Mouse (Mus musculus) testis, adult 2 months (tissue): ENCODE measurements at regions not wholly inside any gene's neighbourhood (a gene's known extent, or its start where the extent isn't known, plus 50 kb on each side); places are given as distances from the start of the nearest gene placed in this dataset.

ENCODE experiments used
- CTCF ChIP-seq: fragments of 200-500 bp; IDR thresholded peaks from 2 replicates; pipeline ENCODE4 v1.5.1; 2012; ENCODE audit warnings: low read depth, mild to moderate bottlenecking, inconsistent platforms, low read length, moderate library complexity; ENCODE audit not compliant: control insufficient read depth, insufficient read depth, insufficient replicate concordance
- POLR2A ChIP-seq: fragments of 200-500 bp; IDR thresholded peaks from 2 replicates; pipeline ENCODE4 v1.6.1; 2012; ENCODE audit warnings: low read depth, mild to moderate bottlenecking, inconsistent platforms, low read length, moderate library complexity; ENCODE audit not compliant: control insufficient read depth

DNA sequence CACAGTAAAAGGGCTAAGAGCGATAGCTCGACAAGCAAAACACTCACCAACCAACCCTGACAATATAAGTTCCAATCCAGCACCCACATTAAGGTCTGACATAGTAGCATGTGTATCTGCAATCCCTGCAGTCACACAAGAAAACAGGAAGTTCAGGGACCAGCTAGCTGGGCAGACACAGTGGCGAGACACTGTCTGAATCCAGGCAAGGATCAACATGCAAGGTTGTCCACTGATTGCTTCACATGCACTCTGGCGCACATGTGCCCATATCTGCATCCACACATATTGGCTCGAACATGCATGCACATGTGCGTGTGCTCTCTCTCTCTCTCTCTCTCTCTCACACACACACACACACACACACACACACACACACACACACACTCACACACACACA, 95.5 kb downstream of the Sox4 start:
- TF ChIP-seq POLR2A (no peak), CTCF (no peak)
